Mouse (Mus musculus) small intestine, adult 2 months (tissue): Measurements from ENCODE around the gene Arpc1a. TPM values are rescaled to one million over a fixed set of nuclear protein-coding genes. Genes with fewer than 3 reads are reported as not detected.

ENCODE experiments used
- H3K27ac ChIP-seq: fragments of 200-500 bp; 2 replicates; pipeline ENCODE4 v1.5.1; 2012; ENCODE audit warnings: low read depth, low read length, control low read depth, inconsistent platforms; ENCODE audit not compliant: insufficient read depth
- H3K27me3 ChIP-seq: fragments of 200-500 bp; 2 replicates; pipeline ENCODE4 v1.6.1; 2012; ENCODE audit warnings: mild to moderate bottlenecking, moderate library complexity, low read length, inconsistent platforms; ENCODE audit not compliant: control insufficient read depth, insufficient read depth
- H3K36me3 ChIP-seq: fragments of 200-500 bp; 2 replicates; pipeline ENCODE4 v1.6.1; 2012; ENCODE audit warnings: mild to moderate bottlenecking, low read length, control low read depth, inconsistent platforms; ENCODE audit not compliant: control insufficient read depth, insufficient read depth
- H3K4me1 ChIP-seq: fragments of 200-500 bp; 2 replicates; pipeline ENCODE4 v1.6.1; 2012; ENCODE audit warnings: low read length, inconsistent platforms, mixed read lengths; ENCODE audit not compliant: control insufficient read depth, insufficient read depth, insufficient read length
- H3K4me3 ChIP-seq: fragments of 200-500 bp; 2 replicates; pipeline ENCODE4 v1.5.1; 2012; ENCODE audit warnings: low read depth, mild to moderate bottlenecking, control low read depth, inconsistent platforms, low read length, moderate library complexity
- CTCF ChIP-seq: fragments of 200-500 bp; IDR thresholded peaks from 2 replicates; pipeline ENCODE4 v1.5.1; 2012; ENCODE audit warnings: low read depth, mild to moderate bottlenecking, control low read depth, inconsistent platforms, low read length, moderate library complexity, mixed read lengths; ENCODE audit not compliant: insufficient replicate concordance, insufficient read length; ENCODE audit errors: extremely low read depth
- POLR2A ChIP-seq: fragments of 200-500 bp; IDR thresholded peaks from 2 replicates; pipeline ENCODE4 v1.6.1; 2012; ENCODE audit warnings: low read depth, mild to moderate bottlenecking, control low read depth, inconsistent platforms, low read length, moderate library complexity
- WGBS: fragments of 180-500 bp; shearing (Covaris S2); methylation state at CpG from one replicate; pipeline ENCODE4 v1.1.7; 2018; 5-methylcytosine and 5-hydroxymethylcytosine counted together
- polyA plus RNA-seq: library from polyadenylated mRNA; depleted of rRNA; stranded (reverse); fragments of >200 nt; gene quantifications from 2 replicates; pipeline ENCODE4 v1.2.3, GENCODE M21; 2012

Gene Arpc1a
- polyA plus RNA-seq, 1 experiment = 105 TPM

DNA sequence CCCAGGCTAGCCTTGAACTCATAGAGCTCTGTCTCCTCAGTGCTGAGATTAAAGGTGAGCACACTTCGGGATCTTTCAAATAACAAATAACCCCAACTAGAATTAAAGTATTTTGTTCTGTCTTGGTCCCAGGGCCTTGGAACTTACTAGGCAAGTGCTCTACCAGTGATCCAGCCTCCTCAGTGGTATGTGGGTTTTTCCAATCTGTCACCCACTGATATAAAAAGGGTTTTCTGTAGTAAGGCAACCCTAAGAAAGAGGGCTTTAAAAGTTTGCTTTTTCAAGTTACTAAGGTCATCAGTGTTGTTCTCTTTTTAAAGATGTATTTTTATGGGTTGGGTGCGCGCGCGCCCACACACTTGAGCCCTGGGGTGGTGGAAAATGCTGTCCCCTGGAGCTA is 32.1 kb downstream of the Arpc1a start:
- Histone ChIP-seq H3K27me3 (no peaks in the 10 kb centered on the region), H3K4me1 (peaks cover 20% of the 10 kb centered on the region), H3K4me3 (peak overlapping the region; percentile 99), H3K36me3 (peaks cover 2% of the 10 kb centered on the region; the same call in 1 of the 2 replicates), H3K27ac (peak overlapping the region; percentile 90)
- WGBS = 49% methylated on average over 5 of the region's 5 CpGs
- no peak for TF ChIP-seq CTCF

DNA sequence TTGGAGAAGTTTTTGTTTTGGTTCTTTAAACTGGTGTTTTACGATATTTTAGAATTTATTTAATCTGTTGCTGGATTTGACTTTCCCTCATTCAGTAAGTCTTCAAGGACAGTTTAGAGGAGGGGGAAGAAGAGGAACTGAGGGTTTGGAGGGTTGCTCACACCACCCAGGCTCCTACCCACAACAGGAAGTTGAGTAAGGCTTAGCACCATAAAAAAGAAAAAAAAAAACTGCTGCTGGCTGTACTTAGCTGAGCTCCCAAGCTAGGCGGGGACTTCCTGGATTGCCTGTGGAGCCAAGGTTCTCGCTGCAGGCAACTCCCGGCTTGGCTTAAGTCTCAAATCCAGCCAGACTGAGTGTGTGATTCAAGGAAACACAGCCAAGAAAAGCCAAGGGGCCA is 32.7 kb downstream of the Arpc1a start:
- H3K36me3 ChIP-seq = peaks cover 2% of the 10 kb centered on the region; the same call in 1 of the 2 replicates
- WGBS = 3% methylated on average over 4 of the region's 4 CpGs
- H3K4me1 ChIP-seq = peaks cover 21% of the 10 kb centered on the region
- no peaks in the 10 kb centered on the region for H3K27me3 ChIP-seq
- TF ChIP-seq CTCF = no peak
- TF ChIP-seq POLR2A = no peak
- peak overlapping the region; percentile 48 for H3K4me3 ChIP-seq
- peak overlapping the region; percentile 93 for H3K27ac ChIP-seq

DNA sequence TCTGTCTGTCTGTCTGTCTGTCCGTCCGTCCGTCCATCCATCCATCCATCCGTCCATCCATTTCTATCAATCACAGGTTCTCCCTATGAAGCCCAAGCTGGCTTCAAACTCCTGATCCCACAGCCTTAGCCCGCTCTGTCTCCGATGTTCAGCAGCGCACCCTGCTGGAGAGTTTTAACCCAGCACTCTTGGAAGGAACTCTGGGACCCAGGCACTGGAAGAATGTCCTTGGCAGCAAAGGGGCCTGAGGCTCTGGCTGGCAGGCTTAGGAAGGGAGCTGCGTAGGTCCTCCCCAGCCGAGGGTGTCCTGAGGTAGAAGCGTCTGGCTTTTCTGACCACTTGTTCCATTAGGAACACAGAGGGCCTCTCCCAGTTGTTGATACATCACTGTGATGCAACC is 33.3 kb downstream of the Arpc1a start:
- 24% methylated on average over 10 of the region's 10 CpGs for WGBS
- TF ChIP-seq POLR2A (no peak), CTCF (peak; percentile 75; the same call in 1 of the 2 replicates)
- H3K4me3 ChIP-seq = peak overlapping the region; percentile 48

DNA sequence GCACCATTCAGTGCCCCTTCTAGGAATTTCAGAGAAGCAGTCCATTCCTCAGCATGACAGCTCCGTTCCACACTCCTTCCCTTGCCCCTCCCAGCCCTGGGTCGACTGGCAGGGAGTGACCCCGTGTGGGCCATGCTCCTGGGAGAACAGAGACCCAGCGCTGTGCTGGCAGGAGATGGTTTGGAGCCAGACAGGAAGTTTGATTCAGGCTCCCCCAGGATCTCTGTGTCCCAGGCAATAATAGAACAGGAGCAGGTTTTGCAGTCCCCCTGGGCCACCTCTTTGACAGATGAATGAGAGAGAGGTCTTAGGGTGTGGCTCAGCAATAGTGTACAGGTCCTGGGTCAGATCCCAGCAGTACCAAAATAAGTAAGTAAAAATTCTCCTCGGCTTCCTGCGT is 34.4 kb downstream of the Arpc1a start:
- TF ChIP-seq CTCF (no peak), POLR2A (no peak)
- WGBS = 60% methylated on average over 6 of the region's 6 CpGs
- H3K27me3 ChIP-seq = no peaks in the 10 kb centered on the region

More for the DNA sequence above, 33.3 kb downstream of the Arpc1a start:
- H3K27ac ChIP-seq = peak overlapping the region; percentile 93
- H3K27me3 ChIP-seq = no peaks in the 10 kb centered on the region
- peaks cover 23% of the 10 kb centered on the region for H3K4me1 ChIP-seq
- peaks cover 6% of the 10 kb centered on the region for H3K36me3 ChIP-seq

DNA sequence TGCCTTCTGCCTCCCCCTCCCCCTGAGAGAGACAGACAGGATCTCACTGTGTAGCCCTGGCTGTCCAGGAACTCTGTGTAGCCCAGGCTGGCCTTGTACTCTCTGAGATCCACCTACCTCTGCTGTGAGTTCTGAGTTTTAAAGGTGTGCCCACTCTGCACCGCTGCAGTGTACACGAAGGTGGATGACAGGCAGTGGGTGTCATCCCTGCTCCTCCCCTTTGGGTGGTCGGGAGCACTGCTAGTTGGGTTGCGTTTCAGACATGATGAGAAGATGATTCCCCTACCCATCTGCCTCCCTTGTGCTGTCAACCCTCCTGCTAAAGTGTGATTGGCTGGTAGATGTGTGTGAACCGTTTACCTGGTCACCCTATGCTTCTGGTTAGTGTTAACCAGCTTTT is 34.8 kb downstream of the Arpc1a start:
- WGBS = 92% methylated on average over 5 of the region's 5 CpGs
- no peak for TF ChIP-seq CTCF
- TF ChIP-seq POLR2A = no peak
- Histone ChIP-seq H3K4me3 (no peak overlapping the region), H3K27me3 (no peaks in the 10 kb centered on the region), H3K27ac (no peak overlapping the region), H3K4me1 (peaks cover 23% of the 10 kb centered on the region), H3K36me3 (peaks cover 20% of the 10 kb centered on the region)

More for the DNA sequence above, 34.4 kb downstream of the Arpc1a start:
- Histone ChIP-seq H3K36me3 (peaks cover 15% of the 10 kb centered on the region), H3K27ac (no peak overlapping the region), H3K4me3 (no peak overlapping the region), H3K4me1 (peaks cover 23% of the 10 kb centered on the region)

DNA sequence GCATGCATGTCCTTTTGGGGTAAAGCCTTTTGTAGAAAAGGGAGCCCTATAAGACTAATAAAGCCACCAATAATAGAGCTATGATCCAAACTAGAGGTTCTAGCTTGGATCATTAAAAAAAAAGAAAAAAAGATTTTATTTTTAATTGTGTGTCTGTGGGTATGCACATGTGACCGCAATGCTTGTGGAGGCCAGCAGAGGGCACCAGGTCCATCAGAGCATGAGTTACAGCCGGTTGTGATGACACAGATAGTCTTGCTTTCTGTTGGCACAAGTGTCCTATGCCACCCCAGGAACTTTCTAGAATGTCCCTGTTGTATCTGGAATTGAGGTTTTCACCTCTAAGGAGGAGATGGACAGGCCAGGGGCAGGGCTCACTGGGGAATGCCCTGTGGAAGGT is 35.8 kb downstream of the Arpc1a start:
- Histone ChIP-seq H3K27me3 (no peaks in the 10 kb centered on the region), H3K4me1 (peaks cover 19% of the 10 kb centered on the region), H3K27ac (no peak overlapping the region), H3K4me3 (no peak overlapping the region), H3K36me3 (peaks cover 29% of the 10 kb centered on the region)
- 90% methylated on average over 2 of the region's 2 CpGs for WGBS
- TF ChIP-seq POLR2A (no peak), CTCF (peak; percentile 72; the same call in 1 of the 2 replicates)

DNA sequence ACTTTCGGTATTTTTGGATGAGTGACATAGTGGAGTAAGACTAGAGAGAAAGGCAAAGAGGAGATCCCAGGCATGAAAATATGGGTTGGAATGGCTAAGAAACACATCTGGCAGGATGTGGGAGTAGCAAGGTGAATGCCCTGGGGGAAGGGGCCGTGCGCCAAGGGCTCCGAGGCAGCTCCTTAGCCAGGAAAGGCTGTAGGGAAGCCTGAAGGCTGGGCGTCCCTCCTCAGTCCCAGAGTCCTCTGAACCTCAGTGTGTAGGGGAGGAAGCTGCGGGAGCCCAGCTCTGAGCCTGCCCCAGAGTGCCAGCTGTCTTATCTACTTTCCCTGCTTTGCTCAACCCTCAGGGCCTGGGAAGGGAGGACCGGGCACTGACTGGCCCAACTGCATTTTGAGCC is 37.3 kb downstream of the Arpc1a start:
- Histone ChIP-seq H3K4me1 (peaks cover 18% of the 10 kb centered on the region), H3K36me3 (peaks cover 44% of the 10 kb centered on the region), H3K4me3 (no peak overlapping the region), H3K27ac (no peak overlapping the region), H3K27me3 (no peaks in the 10 kb centered on the region)
- TF ChIP-seq POLR2A = no peak
- TF ChIP-seq CTCF = no peak
- 69% methylated on average over 7 of the region's 7 CpGs for WGBS

DNA sequence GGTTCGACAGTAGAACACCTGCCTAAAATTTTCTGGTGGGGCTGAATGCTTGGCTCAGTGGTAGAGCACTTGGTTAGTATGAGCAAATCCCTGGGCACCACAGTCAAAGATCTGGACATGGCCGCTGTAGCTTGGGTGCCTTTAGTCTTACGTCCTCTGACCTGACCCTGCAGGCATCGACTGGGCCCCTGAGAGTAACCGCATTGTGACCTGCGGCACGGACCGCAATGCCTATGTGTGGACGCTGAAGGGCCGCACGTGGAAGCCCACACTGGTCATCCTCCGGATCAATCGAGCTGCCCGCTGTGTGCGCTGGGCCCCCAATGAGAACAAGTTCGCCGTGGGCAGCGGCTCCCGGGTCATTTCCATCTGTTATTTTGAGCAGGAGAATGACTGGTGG is 39.8 kb downstream of the Arpc1a start:
- WGBS = 94% methylated on average over 19 of the region's 19 CpGs
- peaks cover 6% of the 10 kb centered on the region for H3K4me1 ChIP-seq
- no peak overlapping the region for H3K4me3 ChIP-seq
- H3K27ac ChIP-seq = no peak overlapping the region
- no peaks in the 10 kb centered on the region for H3K27me3 ChIP-seq
- H3K36me3 ChIP-seq = peaks cover 66% of the 10 kb centered on the region
- TF ChIP-seq CTCF = no peak
- TF ChIP-seq POLR2A = no peak
